Mouse (Mus musculus): Measurements from ENCODE around the gene Rnf166. TPM values are rescaled to one million over a fixed set of nuclear protein-coding genes. Genes with fewer than 3 reads are reported as not detected.

Gene Rnf166
- 37.1 and 37.9 TPM in 2 replicates for polyA plus RNA-seq (2015; fragmentation: Nextera tagmentation; extraction: Ambion mirVana)

DNA sequence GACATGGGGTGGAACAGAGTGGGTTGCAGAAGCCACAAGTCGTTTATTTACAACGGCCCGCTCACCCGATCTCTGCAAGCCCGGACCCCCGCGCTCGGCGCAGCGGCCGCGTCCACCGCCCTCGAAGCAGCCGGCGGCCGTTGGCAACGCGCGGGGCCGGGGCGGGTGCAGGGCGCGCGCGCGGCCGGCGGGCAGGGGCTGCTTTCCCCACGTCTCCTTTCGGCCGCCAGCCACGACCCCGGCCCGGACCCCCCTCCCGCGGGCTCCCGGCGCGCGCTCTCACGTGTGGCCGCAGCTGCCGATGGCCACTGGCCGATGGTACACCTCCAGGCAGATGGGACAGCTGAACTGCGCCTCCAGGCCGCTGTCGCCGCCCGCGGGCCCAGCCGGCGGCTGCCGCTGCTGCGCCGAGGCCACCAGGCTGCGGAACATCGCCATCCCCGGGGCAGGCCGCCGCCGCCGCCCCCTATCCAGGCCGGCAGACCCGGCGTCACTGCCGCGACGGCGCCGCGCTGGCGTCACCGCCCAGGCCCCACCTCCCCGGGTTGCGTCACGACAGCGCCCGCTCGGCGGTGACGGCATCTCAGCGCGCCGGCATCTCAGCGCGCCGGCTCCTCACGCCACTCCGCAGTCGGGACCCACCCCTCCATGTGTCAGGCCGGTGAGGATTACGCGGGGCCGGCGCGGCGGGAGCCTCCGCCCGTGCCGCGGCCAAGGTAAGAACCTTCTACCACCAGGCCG is at the start of gene Rnf166, which contains the start of gene Ctu2:
TSS of gene Rnf166 (minus strand) at position 485 of the 741 bp plus-strand sequence.
TSS of gene Ctu2 (plus strand) at position 564 of the 741 bp plus-strand sequence.
- H3K27ac ChIP-seq: peak within 1 kb of the TSS; percentile 88
- no peaks in the 10 kb centered on the region for H3K27me3 ChIP-seq
- peak within 1 kb of the TSS; percentile 98 for H3K4me2 ChIP-seq
- peaks cover 56% of the 10 kb centered on the region for H3K36me3 ChIP-seq
- peak within 1 kb of the TSS; percentile 97 for H3K9ac ChIP-seq
- no peaks in the 10 kb centered on the region for H3K9me3 ChIP-seq
- ATAC-seq (ENCODE audit: low FRiP score): peak; percentile 93
- under 1% methylated on average over 84 of the region's 103 CpGs for WGBS
- H3K4me3 ChIP-seq: peak within 1 kb of the TSS; percentile 97
- H3K4me1 ChIP-seq (replicated peaks): peaks cover 29% of the 10 kb centered on the region

DNA sequence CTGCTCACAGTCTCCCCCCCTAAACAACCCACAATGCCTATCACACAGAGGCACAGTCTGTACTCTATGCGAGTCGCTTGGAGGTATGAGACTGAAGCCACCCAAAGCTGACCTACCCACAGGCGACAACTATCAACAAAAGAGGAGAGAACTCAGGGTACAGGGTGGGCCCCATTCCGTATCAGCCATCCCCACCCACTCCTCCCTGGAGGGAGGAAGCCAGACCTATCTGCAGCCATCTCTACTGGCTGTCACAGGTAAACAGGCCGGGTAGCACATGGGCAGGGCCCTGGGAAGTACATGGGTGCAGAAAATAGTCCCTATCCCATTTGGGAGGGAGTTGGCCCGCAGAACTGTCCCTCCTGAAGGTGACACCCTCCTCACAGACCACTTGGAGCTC is 49.1 kb upstream of the Rnf166 start:
- 79% methylated on average over 6 of the region's 6 CpGs for WGBS
- Histone ChIP-seq H3K27ac (0 out of 2 replicates have a peak overlapping the region, but pooled peaks have one; percentile 80), H3K27me3 (peaks cover 11% of the 10 kb centered on the region; the same call in 1 of the 2 replicates), H3K9me3 (no peaks in the 10 kb centered on the region), H3K36me3 (no peaks in the 10 kb centered on the region), H3K4me1 (replicated peaks) (peaks cover 35% of the 10 kb centered on the region), H3K4me2 (no peak overlapping the region), H3K4me3 (no peak overlapping the region), H3K9ac (no peak overlapping the region)
- ATAC-seq (ENCODE audit: low FRiP score): no peak

DNA sequence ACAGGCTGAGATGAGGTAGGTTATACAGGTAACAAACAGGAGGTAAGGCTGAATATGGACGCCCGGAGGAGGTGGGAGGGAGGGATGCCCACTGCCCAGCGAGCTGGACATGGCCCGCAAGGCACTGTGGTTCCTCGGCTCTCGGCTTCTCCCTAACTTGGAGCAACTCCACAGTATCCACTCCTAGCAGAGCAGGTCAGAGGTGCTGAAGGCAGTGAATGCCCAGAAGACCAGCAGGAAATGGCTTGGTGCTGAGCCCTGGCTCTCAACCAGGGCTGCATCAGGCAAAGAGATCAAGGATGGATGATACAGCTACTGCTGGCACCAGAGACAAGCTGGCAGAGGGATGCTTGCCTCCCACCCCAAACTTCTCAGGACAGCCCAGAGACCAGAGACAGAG is 48.6 kb upstream of the Rnf166 start:
- no peak overlapping the region for H3K9ac ChIP-seq
- no peaks in the 10 kb centered on the region for H3K9me3 ChIP-seq
- H3K4me2 ChIP-seq: no peak overlapping the region
- no peak for ATAC-seq (ENCODE audit: low FRiP score)
- peaks cover 35% of the 10 kb centered on the region for H3K4me1 ChIP-seq (replicated peaks)
- WGBS: 83% methylated on average over 6 of the region's 6 CpGs
- no peak overlapping the region for H3K4me3 ChIP-seq
- H3K27ac ChIP-seq: peak overlapping the region; percentile 80; the same call in 1 of the 2 replicates
- H3K27me3 ChIP-seq: peaks cover 11% of the 10 kb centered on the region; the same call in 1 of the 2 replicates
- H3K36me3 ChIP-seq: no peaks in the 10 kb centered on the region

DNA sequence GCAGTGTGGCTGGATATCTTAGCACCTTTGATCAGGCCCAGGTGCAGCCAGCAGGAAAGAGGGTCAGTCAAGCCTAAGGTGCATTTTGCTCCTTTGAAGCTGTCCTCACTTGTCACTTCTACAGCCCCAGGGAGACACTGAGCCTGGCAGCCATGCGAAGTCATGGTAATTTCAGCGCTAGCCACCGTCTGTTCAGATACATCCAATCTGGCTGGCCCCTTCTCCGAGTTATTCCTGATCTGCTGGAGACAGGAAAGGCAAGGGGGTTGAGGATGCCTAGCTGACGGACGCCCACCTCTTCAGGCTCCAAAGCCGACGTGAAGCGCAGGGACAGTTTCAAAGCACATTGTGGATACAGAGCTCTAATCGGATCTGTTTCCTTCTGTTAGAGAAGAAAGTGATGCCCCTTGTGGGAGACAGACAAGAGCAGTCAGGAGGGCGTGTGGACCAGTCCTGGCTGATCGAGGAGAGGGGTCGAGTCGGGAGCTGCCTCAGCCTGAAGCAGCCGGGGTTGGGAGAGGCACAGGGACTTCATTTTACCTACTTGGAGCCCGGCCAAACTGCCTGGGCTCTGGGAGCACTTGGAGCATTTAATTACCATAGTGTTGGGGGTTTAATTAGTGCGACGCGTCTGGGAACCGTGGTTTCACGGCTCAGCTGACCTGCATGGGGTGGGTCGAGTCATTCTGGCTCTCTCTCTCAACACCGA is 47.9 kb upstream of the Rnf166 start:
- H3K4me1 ChIP-seq (replicated peaks): peaks cover 35% of the 10 kb centered on the region
- H3K27me3 ChIP-seq: peaks cover 11% of the 10 kb centered on the region; the same call in 1 of the 2 replicates
- H3K27ac ChIP-seq: peak overlapping the region; percentile 80
- WGBS: 15% methylated on average over 23 of the region's 23 CpGs
- peak overlapping the region; percentile 59 for H3K9ac ChIP-seq
- H3K4me2 ChIP-seq: peak overlapping the region; percentile 40
- ATAC-seq (ENCODE audit: low FRiP score): peak; percentile 49; the same call in 1 of the 2 replicates
- H3K36me3 ChIP-seq: no peaks in the 10 kb centered on the region
- H3K4me3 ChIP-seq: no peak overlapping the region
- H3K9me3 ChIP-seq: no peaks in the 10 kb centered on the region

DNA sequence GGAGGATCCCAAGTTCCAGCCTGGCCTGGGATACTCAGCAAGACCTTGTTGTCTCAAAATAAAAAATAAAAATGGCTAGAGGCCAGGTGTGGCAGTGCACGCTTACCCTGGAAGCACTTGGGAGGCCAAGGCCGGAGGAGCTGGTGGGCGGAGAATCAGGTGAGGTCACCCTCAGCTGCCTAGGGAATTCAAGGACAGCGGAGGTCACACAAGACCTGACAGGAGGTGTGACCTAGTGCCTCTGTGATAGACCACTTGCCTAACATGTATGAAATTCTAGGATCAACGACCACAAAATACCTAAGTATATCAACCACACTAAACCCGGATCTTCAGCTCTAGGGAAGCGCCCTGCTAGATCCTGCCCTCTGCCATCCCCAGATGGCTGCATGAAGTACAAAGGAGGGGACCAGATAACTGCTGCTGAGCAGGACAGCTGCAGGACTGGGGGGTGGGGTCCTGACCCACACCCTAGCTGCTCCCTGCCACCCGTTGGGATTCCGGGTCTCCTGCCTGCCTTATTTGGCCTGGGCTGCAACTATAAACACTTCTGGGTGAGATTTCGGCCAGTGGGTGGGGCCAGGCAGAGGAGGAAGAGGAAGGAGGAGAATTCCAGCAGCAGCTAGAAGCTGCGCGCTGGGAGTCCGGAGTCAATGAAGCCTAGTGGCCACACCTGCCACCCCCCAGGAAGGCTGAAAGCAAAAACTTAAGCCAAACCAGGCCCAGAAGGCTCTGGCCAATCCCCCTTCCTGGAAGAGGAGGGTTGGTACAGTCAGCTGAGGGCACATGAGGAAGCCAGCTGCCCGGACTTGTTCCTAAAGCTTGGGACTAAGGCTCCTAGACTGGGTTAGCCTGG is 47.2 kb upstream of the Rnf166 start:
- Histone ChIP-seq H3K27me3 (peaks cover 11% of the 10 kb centered on the region; the same call in 1 of the 2 replicates), H3K4me3 (no peak overlapping the region), H3K27ac (peak overlapping the region; percentile 80), H3K9ac (no peak overlapping the region), H3K4me1 (replicated peaks) (peaks cover 41% of the 10 kb centered on the region), H3K9me3 (no peaks in the 10 kb centered on the region), H3K4me2 (peak overlapping the region; percentile 40; the same call in 1 of the 2 replicates), H3K36me3 (no peaks in the 10 kb centered on the region)
- 58% methylated on average over 14 of the region's 14 CpGs for WGBS
- ATAC-seq (ENCODE audit: low FRiP score): 0 out of 2 replicates have a peak, but pooled peaks have one; percentile 21

DNA sequence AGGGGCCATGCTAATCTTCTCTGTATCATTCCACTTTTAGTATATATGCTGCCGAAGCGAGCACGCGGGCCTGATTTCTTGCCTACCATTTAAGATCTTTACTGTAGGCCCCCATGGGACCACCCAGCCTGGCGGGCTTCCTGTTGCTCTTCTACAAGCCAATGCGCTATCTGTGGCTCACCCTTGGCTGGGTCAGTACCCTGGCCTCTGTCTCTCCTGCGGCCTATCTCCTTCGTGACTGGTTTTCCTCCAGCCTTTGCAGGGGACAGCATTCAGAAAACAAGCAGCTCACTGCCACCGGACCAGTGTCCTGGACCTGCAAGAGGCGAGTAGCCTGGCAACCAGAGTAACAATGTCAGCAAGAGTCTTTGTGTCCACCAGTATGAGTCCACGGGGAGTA is 44.7 kb upstream of the Rnf166 start:
- Histone ChIP-seq H3K4me2 (no peak overlapping the region), H3K4me1 (replicated peaks) (peaks cover 48% of the 10 kb centered on the region), H3K9me3 (no peaks in the 10 kb centered on the region), H3K27me3 (peaks cover 10% of the 10 kb centered on the region; the same call in 1 of the 2 replicates), H3K9ac (no peak overlapping the region), H3K27ac (no peak overlapping the region; the same call in 1 of the 2 replicates), H3K36me3 (no peaks in the 10 kb centered on the region), H3K4me3 (no peak overlapping the region)
- 71% methylated on average over 11 of the region's 11 CpGs for WGBS
- no peak for ATAC-seq (ENCODE audit: low FRiP score)

DNA sequence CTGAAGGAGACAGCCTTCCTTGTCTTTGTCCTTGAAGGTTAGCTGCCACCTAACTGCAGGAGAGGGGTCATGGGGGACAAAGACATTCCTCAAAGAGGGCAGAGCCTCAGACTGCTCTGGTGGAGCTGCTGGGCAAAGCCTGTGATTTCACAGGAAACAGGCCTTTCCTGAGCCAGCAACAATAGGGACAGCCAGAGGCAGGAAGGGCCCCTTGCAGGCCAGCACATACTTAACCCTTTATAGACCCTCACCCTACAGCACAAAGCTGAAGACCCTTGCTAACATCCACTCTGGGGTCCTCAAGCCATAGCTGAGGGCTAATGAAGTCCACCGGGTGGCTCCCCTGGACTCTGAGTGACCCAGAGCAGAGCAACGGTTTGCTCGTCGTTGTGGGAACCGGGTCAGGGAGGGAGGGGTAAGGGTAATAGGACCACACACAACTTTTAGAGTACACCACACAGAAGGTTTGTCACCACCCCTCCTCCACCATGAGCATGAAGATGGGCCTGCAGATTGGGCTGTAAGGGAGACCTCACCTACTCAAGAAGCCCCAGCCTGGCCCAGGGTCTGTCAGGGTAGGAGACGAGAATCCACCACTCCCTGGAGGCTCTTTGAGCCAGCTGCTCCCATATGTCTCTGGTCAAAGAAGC is 41.8 kb upstream of the Rnf166 start:
- WGBS: 24% methylated on average over 6 of the region's 6 CpGs
- Histone ChIP-seq H3K27me3 (no peaks in the 10 kb centered on the region), H3K4me1 (replicated peaks) (peaks cover 18% of the 10 kb centered on the region), H3K4me2 (no peak overlapping the region), H3K9ac (peak overlapping the region; percentile 8; the same call in 1 of the 2 replicates), H3K36me3 (no peaks in the 10 kb centered on the region), H3K9me3 (no peaks in the 10 kb centered on the region), H3K4me3 (no peak overlapping the region), H3K27ac (peak overlapping the region; percentile 62; the same call in 1 of the 2 replicates)
- ATAC-seq (ENCODE audit: low FRiP score): no peak

DNA sequence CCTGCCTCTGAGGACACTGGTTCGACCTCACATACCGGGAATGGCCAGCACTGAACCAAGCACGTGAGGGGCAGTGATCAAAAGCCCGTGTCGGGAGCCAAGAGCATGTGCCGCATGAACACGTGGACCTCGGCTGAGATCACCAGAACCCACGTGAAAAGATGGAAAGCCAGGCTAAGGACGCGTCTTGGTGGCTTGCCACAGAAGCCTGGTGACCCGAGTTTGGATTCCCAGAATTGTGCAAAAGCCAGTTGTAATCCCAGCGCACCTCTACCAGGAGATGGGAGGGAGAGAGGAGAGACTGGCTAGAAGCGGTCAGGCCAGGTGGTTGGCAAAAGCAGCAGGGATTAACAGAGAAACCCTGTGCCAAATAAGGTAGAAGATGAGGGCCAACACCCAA is 39.8 kb upstream of the Rnf166 start:
- Histone ChIP-seq H3K36me3 (no peaks in the 10 kb centered on the region), H3K4me3 (no peak overlapping the region), H3K9ac (no peak overlapping the region), H3K27me3 (no peaks in the 10 kb centered on the region), H3K4me2 (no peak overlapping the region), H3K27ac (no peak overlapping the region), H3K9me3 (no peaks in the 10 kb centered on the region), H3K4me1 (replicated peaks) (peaks cover 20% of the 10 kb centered on the region)
- ATAC-seq (ENCODE audit: low FRiP score): no peak
- 93% methylated on average over 14 of the region's 14 CpGs for WGBS

DNA sequence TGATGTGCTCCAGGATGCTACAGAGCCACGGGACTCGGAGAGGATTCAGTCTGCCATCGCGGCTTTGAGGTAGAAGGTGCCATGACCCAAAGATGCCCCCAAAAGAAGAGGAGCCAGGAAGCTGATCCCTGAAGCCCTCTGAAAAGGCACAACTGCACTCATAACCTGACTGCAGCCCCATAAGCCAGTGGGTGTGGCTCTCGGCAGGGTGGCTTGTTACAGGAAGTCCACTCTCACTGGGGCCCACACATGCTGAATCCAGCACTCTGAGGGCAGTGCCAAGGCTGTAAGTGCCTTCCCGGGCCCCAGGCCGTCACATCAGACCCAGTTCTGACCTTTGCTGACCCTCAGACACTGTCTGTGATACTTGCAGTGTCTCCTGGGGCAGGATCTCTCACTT is 36.5 kb upstream of the Rnf166 start:
- no peak overlapping the region for H3K27ac ChIP-seq
- no peak overlapping the region for H3K9ac ChIP-seq
- H3K9me3 ChIP-seq: no peaks in the 10 kb centered on the region
- H3K4me2 ChIP-seq: no peak overlapping the region
- H3K27me3 ChIP-seq: no peaks in the 10 kb centered on the region
- no peak for ATAC-seq (ENCODE audit: low FRiP score)
- 80% methylated on average over 7 of the region's 7 CpGs for WGBS
- no peak overlapping the region for H3K4me3 ChIP-seq
- peaks cover 6% of the 10 kb centered on the region for H3K4me1 ChIP-seq (replicated peaks)
- H3K36me3 ChIP-seq: no peaks in the 10 kb centered on the region

DNA sequence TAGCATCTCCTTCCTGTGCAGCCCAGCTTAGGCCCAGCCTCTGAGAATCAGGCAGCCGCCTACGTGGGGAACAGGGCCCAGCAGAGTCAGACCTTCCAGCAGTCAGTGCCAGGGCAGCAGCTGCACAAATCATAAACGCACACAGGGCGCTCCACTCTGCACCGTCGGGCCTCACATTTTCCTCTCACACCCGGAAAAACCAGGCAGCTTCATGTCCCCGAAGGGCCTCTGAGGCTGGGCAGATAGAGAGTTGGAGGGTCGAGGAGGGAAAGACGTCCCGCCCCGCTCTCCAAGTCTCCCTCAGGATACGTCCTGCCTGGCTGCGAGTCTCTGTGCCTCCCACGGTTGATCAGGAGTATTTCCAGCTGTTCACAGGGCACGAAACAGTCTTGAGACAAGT is 35.7 kb upstream of the Rnf166 start:
- WGBS: 79% methylated on average over 16 of the region's 16 CpGs
- ATAC-seq (ENCODE audit: low FRiP score): no peak
- H3K4me3 ChIP-seq: no peak overlapping the region
- H3K4me2 ChIP-seq: no peak overlapping the region
- no peaks in the 10 kb centered on the region for H3K27me3 ChIP-seq
- H3K27ac ChIP-seq: no peak overlapping the region
- H3K36me3 ChIP-seq: no peaks in the 10 kb centered on the region
- no peaks in the 10 kb centered on the region for H3K9me3 ChIP-seq
- H3K9ac ChIP-seq: no peak overlapping the region
- H3K4me1 ChIP-seq (replicated peaks): 0 out of 2 replicates have a peak, but pooled peaks cover 2% of the 10 kb centered on the region

DNA sequence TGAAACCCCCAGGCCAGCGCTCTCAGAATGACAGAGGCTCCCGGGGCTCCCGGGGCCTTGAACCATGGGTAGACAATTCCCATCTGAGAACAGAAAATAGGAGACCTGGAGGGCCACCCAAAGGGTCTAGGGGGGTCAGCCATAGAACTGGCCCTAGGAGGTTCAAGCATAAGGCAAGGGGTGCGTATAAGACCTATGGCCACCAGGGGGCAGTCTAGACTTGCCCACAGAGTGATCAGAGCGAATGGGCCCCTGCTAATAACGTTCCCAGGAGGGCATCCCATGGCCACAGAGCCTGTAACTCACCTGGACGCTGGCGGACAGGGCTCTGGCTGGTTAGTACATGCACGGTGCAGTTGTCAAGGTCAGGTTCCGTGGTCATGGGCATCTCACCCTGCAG is 25.0 kb upstream of the Rnf166 start:
- no peak for ATAC-seq (ENCODE audit: low FRiP score)
- 36% methylated on average over 10 of the region's 10 CpGs for WGBS
- no peak overlapping the region for H3K27ac ChIP-seq

More for the DNA sequence above, 25.0 kb upstream of the Rnf166 start:
- no peak overlapping the region for H3K4me2 ChIP-seq
- H3K9ac ChIP-seq: no peak overlapping the region
- no peak overlapping the region for H3K4me3 ChIP-seq
- no peaks in the 10 kb centered on the region for H3K36me3 ChIP-seq
- H3K4me1 ChIP-seq (replicated peaks): peaks cover 3% of the 10 kb centered on the region; the same call in 1 of the 2 replicates
- no peaks in the 10 kb centered on the region for H3K27me3 ChIP-seq
- no peaks in the 10 kb centered on the region for H3K9me3 ChIP-seq

Measured in hindbrain, embryonic 13.5 days (tissue).